Mouse (Mus musculus) adrenal gland, adult 10 weeks (tissue): ENCODE measurements around the gene Mgat4c. TPM values are rescaled to one million over a fixed set of nuclear protein-coding genes. Genes with fewer than 3 reads are reported as not detected.

Experiments
- polyA plus RNA-seq: library from polyadenylated mRNA; stranded (reverse); fragments of 350-450 nt; fragmentation: Illumina TruSeq; extraction: RNeasy Lipid Tissue Mini Kit (QIAGEN cat#74804); gene quantifications from one replicate; pipeline ENCODE4 v1.2.3, GENCODE M21; 2014; ENCODE audit warnings: low read depth, low replicate concordance

Mgat4c gene
- 65.8 TPM for polyA plus RNA-seq

DNA sequence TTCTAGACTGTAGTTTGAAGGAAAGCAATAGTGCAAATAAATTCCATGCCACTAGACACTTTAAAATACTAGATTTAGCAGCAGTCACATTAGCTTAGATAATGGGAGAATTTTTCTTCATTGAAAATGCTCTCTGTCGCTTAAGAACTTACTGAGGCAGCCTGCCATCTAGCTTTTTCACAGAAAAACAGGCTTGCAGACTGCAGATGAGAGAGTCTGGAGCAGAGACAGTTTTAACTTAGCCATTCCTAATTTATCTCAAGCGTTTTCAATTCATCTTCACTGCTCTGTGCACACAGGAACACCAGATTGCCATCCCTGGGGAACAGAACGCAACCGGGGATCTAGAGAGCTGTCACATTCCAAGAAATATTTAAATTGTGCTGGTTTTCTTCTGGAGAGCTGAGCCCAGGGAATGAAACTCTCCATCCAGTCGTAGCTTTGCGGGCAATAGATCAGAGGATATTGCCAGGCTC lies at the start of gene Mgat4c:
TSS of gene Mgat4c (plus strand) at position 51 of the 476 bp plus-strand sequence.

